Mouse (Mus musculus): ENCODE measurements at regions not wholly inside any gene's neighbourhood (a gene's known extent, or its start where the extent isn't known, plus 50 kb on each side); places are given as distances from the start of the nearest gene placed in this dataset.
A peak's percentile ranks its signal among the peaks of the same experiment; 100 is the strongest.

DNA sequence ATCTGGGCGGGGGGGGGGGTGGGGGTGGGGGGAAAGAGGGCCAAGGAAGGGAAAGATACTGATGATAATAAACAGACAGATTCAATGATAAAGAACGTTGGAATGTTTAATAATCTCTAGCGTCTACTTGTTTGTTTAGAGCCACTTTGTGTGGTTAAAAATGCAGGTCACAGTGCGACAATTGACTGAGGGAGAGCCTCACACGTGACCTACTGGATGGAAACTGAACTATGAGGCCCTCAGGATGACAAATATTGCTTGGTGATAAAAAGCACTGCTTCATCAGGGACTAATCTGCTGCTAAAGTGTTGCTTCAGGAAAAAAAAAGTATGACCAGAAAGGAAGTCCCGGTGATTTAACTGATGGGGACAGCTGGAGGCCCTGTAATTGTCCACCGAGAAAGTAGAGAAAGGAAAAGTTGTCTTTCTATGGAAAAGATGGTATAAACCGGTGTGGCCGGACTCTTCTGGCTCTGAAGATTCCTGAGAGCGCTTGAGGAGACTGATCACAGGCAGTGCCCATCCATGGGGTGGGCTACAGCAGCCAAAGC, 269.3 kb downstream of the Foxo1 start:
- DNase-seq: no peak

DNA sequence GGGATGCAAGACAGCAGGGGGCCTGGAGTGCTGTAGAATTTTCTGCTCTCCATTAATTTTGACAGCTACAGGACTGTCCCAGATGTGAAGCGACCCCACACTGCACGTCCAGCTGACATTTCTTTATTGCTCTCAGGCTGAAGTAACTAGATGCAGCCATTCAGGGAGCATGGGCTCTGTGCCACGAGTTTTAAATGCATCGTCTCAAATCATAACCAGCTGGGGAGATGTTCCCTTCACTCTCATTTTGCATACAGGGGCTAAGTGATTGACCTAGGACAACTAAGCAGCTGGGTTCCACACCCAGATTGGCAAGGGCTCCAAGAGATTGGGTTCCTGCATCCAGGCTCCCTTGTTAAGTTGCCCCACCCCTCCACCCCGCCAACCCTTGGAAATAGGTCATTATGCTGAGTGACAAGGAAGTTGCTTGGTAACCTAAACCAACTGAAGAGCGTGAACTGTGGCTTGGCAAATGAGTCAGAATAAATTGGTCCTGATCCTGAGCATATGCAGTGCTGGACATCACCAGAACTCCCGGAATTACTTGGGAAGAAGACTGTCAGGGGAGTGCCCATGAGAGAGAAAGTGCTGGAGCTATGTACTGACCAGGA, 267.4 kb downstream of the Foxo1 start:
- DNase-seq: no peak

DNA sequence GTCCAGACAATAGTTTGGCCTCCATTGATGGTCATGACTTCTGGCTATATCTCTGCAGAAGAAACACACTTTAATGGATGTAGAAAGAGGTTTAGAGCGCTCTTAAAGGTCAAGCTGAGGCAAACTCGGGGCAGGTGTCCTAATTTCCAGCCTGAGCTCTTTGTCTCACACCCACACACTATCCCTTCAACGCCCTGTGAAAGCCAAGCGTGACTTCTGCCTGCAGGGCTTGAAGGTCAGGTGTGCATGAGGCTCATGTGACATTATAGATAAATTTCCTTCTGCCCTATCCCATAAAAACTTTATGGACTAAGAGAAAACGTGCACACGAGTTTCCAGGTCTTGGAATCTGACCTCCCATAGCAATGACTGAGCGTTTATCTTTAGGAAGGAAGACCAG, 266.0 kb downstream of the Foxo1 start:
- no peak for DNase-seq

DNA sequence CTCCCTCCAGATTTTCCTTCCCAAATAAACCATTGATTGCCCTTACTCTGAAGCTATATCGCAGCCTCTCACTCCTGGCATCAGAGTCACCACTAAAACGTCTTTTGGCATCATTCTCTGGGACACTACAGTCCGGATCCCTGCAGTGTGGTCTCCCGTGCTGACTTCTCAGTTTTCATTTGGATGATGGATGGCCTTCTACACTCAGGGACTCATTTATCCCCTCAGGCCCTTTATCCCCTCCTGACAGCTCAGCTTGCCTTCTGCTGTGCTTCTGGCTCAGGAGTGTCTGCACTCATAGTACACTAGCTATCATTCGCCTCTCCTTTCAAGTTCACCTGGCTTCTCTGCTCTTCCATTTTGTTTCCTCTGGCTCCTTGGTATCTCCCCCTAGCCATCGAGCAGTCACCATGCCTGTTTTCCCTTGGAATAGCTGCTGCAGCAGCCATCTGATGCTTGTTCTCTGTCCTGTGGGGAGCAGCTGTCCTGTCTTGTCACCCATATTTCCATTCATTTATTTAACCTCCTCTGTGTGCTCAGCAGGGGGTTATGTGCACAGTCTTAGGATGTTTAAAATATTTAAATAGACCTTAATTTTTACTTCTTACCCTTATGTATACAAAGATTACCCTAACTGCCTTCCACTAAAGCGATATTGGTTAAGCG, 263.7 kb downstream of the Foxo1 start:
- DNase-seq: no peak

DNA sequence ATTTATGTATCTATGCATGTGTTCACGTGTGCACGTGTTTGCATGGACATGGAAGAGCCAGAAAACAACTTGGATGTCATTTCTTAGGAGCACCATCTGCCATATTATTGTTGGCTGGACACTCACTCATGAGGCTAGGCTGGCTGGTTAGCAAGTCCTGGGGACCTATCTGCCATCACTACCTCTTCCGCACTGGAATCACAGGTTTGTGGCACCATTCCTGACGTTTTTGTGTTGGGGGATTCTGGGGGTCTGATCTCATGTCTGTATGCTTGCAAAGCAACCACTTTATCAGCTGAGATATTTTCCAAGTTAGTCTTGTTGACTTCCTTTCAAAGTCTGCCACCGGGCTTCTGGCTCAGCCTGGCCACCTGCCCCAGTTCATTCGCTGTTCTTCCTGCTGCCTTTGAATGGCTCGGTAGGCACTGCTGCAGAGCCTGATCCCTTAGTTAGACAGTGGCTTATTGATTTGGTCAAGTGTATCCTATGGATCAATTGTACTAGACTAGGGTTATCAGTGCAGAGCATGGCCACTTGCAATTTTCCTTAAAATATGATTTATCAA, 262.4 kb downstream of the Foxo1 start:
- DNase-seq: no peak

DNA sequence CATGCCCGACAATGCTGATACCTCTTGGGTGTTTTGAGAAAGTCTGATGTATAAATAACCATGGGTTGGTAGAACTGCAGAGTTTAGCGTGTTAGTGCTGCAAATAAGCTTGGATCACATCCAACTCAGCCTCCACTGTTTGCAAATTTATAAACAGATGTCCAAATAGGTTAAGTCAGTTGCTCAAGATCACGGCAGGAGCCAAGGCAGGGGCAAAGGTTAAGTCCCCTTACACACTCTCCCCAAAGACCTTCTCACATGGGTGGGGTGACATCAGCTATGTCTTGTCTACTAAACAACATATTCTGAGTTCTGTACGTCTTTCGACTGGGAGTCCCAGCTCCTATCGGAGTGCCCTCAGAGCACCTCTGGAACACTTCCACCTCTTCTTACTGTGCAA, 261.0 kb downstream of the Foxo1 start:
- DNase-seq: peak; percentile 20 to 24

DNA sequence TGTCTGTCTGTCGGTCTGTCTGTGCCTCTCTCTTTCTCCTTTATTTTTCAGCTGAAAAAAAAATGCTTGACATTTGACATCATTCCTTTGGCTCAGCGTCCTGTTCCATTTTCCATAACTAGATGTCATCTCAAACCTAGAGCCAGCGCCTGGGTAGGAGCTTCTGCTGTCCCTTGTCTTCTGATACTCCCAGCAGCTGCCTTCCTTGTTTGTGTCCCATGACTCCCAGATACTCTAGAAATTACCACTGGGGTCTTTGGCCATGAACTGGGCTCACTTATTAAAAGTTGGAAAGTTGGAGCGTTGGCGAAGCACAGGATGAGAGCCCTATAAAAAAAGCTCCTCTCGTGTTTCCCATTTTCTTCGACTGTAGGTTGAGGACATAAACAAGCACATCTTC, 260.4 kb downstream of the Foxo1 start:
- DNase-seq: no peak

DNA sequence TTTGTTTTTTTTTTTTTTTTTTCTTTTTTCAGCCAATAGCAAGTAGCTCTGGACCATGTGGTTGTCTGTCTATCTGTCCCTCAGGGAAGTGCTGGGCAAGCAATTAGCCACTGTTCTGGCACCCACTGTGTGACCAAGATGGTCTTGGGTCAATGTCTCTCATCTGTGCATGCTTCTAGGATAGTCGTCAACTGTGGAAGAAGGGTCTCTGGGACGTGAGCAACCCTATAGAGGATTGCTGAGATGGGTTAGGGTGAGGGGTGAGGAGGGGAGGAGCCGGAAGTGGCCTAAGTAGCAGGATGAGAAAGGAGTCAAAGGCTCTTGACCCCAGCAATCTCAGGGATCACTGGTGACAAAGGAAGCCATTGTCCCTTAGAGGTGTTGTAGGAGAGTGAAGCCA, 259.6 kb downstream of the Foxo1 start:
- no peak for DNase-seq

DNA sequence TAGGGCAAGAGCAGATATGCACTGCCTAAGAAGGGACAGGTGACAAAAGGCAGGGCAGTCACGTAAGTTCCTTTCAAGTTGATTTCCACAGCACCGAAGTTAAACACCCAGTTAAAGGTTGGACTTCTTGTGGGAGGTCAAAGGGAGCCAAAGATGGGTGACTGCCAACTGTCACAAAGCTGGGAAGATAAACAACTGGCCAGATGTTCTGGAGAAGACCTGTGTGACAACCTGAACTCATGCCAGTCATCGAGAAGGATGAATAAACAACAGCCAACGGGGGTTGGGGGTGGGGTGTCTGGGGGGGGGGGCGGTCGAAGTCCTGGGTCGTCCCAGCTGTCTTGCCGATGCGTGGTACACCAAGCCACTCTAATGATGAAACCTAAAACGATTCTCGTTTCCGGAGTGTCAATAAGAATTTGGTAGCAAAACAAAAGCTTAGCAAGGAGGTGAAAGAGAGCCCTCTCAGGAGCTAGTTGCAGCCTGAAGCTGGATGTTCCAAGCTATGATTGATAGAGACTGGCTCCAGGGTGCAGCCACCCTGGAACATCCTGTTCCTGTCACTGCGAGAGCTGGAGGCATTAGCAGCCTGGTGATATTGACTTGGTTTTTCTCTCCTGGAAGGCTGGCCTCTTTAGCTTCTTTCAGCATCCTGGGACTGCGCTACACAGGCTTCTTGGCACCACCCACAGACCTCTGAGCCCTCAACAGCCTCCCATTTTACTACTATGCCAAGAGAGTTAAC, 259.0 kb downstream of the Foxo1 start:
- peak; percentile 15 to 26 for DNase-seq

DNA sequence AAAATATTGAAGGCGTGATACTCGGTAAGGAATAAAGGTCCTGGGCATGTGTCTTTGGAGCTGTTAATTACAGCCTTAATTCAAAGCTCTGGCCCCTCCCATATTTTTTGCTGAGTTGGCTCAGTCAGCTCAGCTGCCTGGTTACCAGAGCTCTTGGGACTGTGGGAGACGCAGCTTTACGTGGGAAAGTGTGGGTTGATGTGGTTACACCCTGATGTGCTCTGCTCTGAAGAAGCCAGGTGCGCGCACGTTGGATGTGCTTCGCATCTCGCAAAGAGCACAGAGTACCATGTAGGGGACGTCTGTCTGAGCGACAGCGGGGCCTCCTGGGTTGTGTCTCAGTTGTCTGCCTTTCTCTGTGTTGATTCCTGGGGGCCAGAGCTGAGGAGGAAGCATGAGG, 254.8 kb downstream of the Foxo1 start:
- no peak for DNase-seq

DNA sequence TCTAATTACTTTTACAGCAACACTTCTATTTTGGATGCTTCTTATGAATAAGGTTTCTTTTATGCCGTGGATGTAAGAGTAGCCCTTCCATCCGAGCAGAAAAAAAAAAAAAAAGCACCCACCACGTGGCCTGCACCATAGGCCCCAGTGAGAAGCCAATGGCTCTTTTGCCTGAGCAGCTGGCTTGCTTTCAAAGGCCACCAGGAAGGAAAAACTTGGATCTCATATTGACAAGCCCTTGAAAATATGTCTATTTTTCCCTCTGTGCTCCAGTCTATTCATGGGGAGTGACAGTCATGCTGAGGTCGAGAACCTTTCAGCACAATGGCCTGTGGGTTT, 252.4 kb downstream of the Foxo1 start:
- DNase-seq: no peak

DNA sequence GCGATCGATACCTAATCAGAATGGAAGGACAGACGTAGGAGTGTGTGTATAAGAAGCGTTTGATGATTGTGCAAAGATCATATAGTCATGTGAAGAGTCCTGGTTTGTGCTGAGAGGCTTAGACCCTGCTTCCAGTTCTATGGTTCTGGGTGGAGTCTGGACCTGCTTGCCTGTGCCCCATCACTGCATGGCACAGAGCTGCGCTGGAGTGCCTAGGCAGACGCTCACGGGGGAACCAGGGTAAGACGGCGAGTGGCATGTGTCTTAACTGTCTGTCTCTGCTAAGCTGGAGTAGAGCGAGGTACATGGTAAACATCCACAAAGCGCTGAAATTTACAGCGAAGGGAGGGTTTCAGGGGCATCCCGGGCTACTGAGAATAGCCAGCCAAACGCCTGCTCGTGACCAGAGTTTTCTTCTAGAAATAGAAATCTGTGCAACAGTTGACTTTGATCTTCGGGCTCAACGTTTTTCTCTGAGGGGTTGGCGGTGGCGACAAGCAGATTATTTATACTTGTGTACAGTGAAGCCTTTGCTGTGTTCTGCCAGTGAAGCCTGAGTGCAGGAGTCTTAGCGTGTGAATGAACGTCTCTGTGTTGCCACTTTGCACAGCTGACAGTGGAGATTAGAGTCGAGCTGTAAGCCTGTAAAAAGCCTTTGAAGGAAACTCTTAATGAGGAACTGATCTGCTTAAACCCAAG, 251.9 kb downstream of the Foxo1 start:
- no peak for DNase-seq

DNA sequence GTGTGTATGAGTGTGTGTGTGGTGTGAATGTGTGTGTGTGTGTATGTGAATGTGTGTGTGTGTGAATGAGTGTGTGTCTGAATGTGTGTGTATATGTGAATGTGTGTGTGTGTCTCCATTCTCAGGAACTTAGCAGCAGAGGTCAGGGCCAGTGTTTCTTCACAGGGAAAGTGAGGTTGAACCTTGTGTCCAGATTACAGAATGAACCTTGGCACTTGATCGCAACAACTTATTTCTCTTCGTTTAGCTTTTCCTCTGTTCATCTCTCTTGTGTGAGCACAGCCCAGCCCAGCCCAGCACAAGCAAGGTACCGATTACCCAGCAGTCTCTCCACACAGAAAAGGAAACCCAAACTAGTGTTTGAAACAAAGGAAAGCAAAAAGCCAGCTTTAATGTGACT, 249.7 kb downstream of the Foxo1 start:
- no peak for DNase-seq

DNA sequence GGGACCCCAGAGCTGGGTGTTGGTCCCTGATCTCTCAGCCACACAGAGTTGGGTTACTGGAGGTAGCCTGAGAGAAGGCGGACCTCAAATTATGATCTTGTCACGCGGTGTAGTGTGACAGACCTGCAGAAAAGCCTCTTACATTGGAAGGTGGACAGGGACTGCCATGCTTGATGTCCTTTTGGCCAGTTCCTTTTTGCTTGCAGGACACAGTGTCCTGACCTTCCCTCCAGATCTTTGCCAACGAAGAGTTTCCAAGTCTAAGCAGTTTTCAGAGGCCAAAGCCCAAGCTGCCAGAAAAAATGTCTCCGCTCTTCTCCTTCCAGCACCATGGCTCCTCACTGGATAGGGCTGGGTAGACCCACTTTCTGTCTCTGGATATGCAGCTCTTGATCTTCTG, 248.6 kb downstream of the Foxo1 start:
- peak; percentile 32 to 58 for DNase-seq

DNA sequence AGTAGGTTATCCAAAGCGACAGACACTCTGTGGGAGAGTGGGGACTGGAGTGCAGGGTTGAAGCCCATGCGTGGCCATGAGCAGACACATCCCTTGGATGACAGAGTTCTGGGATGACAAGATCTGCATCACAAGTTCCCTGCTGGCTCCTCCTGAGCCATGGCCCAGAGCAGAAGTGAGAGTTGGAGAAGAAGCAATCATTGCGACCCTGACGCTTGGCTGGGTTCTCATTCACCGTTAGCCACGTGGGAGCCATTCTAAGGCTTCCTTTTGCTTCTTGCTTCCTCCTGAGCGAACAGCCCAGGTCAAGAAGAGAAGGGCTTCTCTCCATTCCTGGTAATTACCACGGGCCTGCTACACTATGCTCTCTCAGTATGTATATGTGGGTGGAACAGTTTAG, 244.6 kb downstream of the Foxo1 start:
- no peak for DNase-seq

DNA sequence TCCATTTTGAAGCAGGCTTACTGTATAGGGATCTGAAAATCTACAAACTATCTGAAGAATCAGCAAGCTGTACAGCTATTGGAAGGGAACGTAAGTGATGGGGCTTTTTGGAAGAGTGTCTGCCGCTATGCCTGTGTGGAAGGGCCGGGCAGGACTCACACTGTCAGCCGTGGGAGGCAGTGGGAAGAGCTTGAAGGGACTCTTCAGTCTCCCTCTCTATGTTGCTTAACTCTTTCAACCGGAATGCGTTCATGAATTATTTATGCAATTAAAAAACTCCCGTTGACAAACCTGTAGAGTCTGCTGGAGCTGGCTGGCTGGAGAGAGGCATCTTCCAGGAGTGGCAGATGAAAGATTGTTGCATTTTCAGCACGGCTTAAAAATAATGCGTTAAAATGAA, 243.4 kb downstream of the Foxo1 start:
- no peak for DNase-seq

DNA sequence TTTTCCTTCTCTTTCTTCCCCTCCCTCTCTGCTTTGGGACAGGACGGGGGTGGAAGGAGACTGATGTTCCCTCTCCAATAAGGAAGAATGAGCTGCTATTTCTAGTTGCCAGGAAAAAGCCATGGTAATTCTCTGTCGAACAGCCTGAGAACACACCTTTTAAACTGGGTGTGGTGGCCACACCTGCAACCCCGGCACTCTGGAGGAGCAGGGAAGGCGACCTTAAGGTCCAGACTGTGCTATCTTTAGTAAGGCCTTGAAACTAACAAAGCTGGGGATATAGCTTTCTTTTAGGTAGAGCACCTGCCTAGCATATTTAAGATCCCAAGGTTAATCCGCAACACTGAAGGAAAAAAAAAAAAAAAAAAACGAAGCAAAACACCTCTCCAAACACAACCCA, 242.7 kb downstream of the Foxo1 start:
- DNase-seq: no peak

DNA sequence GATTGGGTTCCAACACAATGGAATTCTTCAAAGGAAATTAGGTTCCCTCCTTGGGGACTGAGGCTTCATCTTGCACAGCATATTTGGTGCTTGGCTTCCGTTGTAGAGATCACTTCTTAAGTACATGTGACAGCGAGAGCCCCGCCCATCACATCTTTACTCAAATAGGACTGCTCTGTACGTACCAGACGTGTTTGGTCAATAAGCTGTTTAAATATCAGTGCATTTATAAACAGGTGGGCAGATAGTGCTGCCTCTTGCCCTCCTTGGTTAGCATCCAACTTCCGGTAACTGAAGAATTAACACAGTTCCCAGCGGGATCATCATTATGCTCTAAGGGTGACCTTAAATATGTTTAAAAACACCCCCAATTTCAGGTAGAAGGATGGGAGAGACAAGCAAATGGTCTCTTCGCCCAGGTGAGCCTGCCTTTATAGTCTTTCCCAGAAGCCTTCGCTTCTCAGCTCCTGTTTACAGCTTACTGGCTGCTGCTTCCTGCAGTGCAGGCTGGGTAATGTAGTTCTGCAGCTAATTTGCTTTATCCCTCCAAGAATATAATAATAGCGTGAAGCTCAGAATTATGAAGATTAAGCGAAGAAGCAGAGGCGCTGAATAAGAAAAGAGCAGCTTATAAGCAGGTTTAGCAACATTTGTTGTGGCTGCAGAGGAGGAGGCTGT, 242.1 kb downstream of the Foxo1 start:
- DNase-seq: peak in 1 of 2 experiments; percentile 17

DNA sequence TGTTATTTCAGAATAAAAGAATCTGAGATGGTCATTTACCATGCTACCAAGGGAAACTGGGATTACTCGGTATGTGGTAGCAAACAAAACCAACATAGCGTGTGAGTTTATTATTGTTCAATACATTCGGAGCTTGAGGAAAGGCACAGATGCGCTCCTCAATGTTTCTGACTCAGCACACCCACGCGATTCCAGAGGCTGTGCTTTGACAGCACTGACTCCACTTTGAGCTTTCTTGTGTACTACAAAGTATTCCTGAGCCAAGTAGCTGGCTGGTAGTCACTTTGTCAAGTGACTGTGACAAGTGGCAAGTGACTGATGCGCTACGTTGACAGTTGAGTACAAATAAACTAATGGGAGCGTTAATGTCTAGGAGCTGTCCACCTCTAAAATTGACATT, 235.8 kb downstream of the Foxo1 start:
- DNase-seq: no peak

DNA sequence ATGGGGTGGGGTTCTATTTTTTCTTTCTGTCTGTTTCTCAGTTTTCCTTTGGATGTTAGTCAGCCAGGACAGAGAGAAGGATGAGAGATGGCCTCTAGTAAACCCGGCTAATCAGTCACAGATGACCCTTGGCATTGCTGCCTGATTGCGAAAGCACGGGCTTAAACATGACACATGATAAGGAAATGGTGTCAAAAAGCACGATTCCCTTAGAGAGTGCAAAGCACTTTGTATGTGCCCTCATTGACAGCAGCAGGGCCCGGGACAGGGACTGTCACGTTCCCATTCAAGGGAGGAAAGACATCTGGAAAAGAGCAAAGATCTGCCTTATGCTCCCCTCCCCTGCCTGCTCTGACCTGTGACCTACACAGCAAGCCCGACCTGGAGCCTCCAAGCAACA, 234.1 kb downstream of the Foxo1 start:
- DNase-seq: peak; percentile 67 to 72

DNA sequence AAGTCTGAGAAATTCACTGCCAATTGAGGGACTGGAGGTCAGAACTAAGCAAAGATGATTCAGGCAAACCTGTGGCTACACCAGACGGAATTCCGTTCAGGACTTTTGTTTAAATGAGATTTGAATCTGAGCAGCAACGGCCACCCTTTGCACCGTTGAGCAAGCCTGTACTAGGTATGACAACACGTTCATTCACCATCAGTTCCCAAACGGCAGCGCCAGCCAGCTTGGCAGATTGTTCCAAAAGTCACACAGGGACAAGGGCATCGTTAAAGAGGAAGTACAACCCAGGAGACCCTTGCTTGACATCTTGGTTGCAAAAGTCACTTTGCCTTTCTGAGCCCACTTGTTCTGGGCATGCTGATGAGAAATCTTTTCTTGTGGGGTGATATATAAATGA, 233.5 kb downstream of the Foxo1 start:
- DNase-seq: no peak

DNA sequence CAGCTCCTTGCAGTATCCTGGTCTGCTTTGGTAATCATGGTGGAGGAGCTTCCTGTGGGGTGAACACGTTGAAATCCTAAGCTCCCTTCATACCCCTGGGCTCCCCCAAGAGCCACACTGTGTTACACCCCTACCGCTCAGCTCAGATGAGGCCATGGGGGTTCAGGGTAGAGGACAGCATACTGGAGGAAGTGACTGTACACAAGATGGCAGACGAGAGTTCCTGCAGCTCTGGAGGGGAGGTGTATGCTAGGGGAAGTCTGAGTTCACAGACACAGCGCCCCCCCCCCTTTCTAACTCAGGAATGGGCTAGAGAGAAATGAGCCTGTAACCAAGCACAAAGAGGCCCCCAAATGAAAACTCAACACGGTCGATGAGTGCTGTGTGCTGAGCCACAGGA, 231.9 kb downstream of the Foxo1 start:
- DNase-seq: no peak

DNA sequence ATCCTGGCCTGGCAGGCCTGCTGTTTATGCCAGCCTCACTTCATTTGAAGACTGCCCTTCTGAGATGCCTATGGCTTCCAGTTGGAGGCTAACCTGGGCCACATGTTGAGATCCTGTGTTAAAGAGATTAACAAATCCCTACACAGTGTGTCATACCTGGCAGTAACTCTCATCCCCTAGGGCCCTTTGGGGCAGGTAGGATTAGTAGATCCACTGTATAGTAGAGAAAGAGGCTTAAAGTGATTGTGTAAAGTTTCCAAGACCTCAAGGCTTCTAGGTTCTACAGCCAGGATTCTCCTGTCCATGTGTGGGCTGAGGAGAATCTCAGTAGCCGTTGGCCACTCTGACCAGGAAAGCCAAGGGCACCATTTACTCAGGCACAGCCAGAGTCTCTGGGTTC, 231.4 kb downstream of the Foxo1 start:
- DNase-seq: no peak
